Comparison of ENCODE assay signal across 19 mouse cellular contexts in genomic region chr6:99401801-99402200, GRCm38 (mm10).
DNase-seq lines count a peak whose midpoint lies in the region; ATAC-seq and TF ChIP-seq lines count a peak whose summit lies in the region.
"Had no signal": no experiment of that assay in that cellular context is flagged by ENCODE, and none has a peak within 500 bp of the region (broad histone marks: within the 10 kb centered on the region; RNA-seq: fewer than 3 reads in every experiment).

No protein-coding gene starts in this region.

- H3K27me3 ChIP-seq in intestine, embryonic 15.5 days (replicated peaks): no peaks in the 10 kb centered on the region
- H3K27me3 ChIP-seq in intestine, postnatal 0 days (replicated peaks; ENCODE audit: control insufficient read depth, insufficient read depth, low read length): no peaks in the 10 kb centered on the region
- H3K27me3 ChIP-seq: embryonic facial prominence, embryonic 15.5 days; forebrain, embryonic 13.5 days; limb, embryonic 12.5 days; liver, embryonic 15.5 days; megakaryocyte, embryonic 14.5 days had no signal

- H3K4me3 ChIP-seq in intestine, embryonic 15.5 days (replicated peaks): no peak overlapping the region
- no peak overlapping the region for H3K4me3 ChIP-seq in intestine, postnatal 0 days (ENCODE audit: low read depth, low read length)
- H3K4me3 ChIP-seq: embryonic facial prominence, embryonic 15.5 days; forebrain, embryonic 13.5 days; heart, adult 2 months; limb, embryonic 12.5 days; liver, embryonic 15.5 days had no signal

- no peak overlapping the region for H3K9ac ChIP-seq in intestine, embryonic 15.5 days
- no peak overlapping the region for H3K9ac ChIP-seq in intestine, postnatal 0 days (ENCODE audit: low read depth, low read length)
- H3K9ac ChIP-seq: embryonic facial prominence, embryonic 15.5 days; forebrain, embryonic 13.5 days; limb, embryonic 12.5 days; liver, embryonic 15.5 days had no signal

- peak; percentile 53; the same call in 1 of the 2 replicates for ATAC-seq in intestine, embryonic 15.5 days
- ATAC-seq in intestine, postnatal 0 days: no peak
- no peak for ATAC-seq in granulocyte monocyte progenitor cell, adult 5-6 weeks (replicated peaks; ENCODE audit: poor library complexity, severe bottlenecking)
- ATAC-seq: forebrain, embryonic 13.5 days had no signal

- no peak overlapping the region for H3K4me2 ChIP-seq in intestine, embryonic 15.5 days (replicated peaks)
- H3K4me2 ChIP-seq in intestine, postnatal 0 days (replicated peaks; ENCODE audit: low read depth): no peak overlapping the region
- H3K4me2 ChIP-seq: embryonic facial prominence, embryonic 15.5 days; forebrain, embryonic 13.5 days; limb, embryonic 12.5 days; liver, embryonic 15.5 days had no signal

- 56% methylated on average over 6 of the region's 6 CpGs for WGBS in intestine, embryonic 15.5 days
- WGBS in intestine, postnatal 0 days: 36% methylated on average over 6 of the region's 6 CpGs

- TF ChIP-seq CTCF in intestine, postnatal 0 days (IDR thresholded peaks at IDR 0.05; ENCODE audit: low read depth): no peak

- H3K27ac ChIP-seq in intestine, embryonic 15.5 days: 0 out of 2 replicates have a peak overlapping the region, but pooled peaks have one; percentile 40
- no peak overlapping the region for H3K27ac ChIP-seq in intestine, postnatal 0 days (ENCODE audit: low read depth, low read length)
- H3K27ac ChIP-seq: embryonic facial prominence, embryonic 15.5 days; forebrain, embryonic 13.5 days; heart, adult 2 months; limb, embryonic 12.5 days; liver, embryonic 15.5 days had no signal

- DNase-seq in CD8-positive naive resting alpha-beta T cell, adult 2 months (ENCODE audit: low read depth in 2 of 2, low spot score in 2 of 2): peak; percentile 61 to 69
- peak; percentile 87 for DNase-seq in naive thymus-derived CD4-positive, alpha-beta T cell, adult 2 months (ENCODE audit: low read depth)
- DNase-seq in thymus, postnatal 10 days (ENCODE audit: low spot score in 2 of 2): peak; percentile 60 to 65
- no peak for DNase-seq in left cerebral cortex, adult 11 months (ENCODE audit: low spot score)
- DNase-seq in layer of hippocampus, adult 11-12 months (ENCODE audit: low spot score): no peak
- DNase-seq: adrenal gland, postnatal 36 days; heart, adult 2 months; heart, postnatal 10 days; kidney, postnatal 25 days; layer of hippocampus, postnatal 36 days; right cerebral cortex, postnatal 4 days had no signal

- no peaks in the 10 kb centered on the region for H3K9me3 ChIP-seq in intestine, embryonic 15.5 days
- H3K9me3 ChIP-seq in intestine, postnatal 0 days (ENCODE audit: control insufficient read depth): no peaks in the 10 kb centered on the region
- H3K9me3 ChIP-seq: embryonic facial prominence, embryonic 15.5 days; forebrain, embryonic 13.5 days; limb, embryonic 12.5 days; liver, embryonic 15.5 days; megakaryocyte, embryonic 14.5 days had no signal

- H3K36me3 ChIP-seq in intestine, embryonic 15.5 days: no peaks in the 10 kb centered on the region
- H3K36me3 ChIP-seq in intestine, postnatal 0 days (ENCODE audit: control insufficient read depth, insufficient read depth): peaks cover 5% of the 10 kb centered on the region; the same call in 1 of the 2 replicates
- H3K36me3 ChIP-seq: limb, embryonic 12.5 days had no signal

- peaks cover 18% of the 10 kb centered on the region; the same call in 1 of the 2 replicates for H3K4me1 ChIP-seq in intestine, embryonic 15.5 days (replicated peaks)
- peaks cover 15% of the 10 kb centered on the region for H3K4me1 ChIP-seq in intestine, postnatal 0 days (replicated peaks; ENCODE audit: control insufficient read depth, insufficient read depth, low read length)

Comparison
In these comparisons a context has a peak if more than half of its experiments do, and no peak if none do; other contexts are left out.
1. DNase-seq: peak in CD8-positive naive resting alpha-beta T cell, adult 2 months (2 of 2), naive thymus-derived CD4-positive, alpha-beta T cell, adult 2 months (single experiment) and thymus, postnatal 10 days (2 of 2); none in left cerebral cortex, adult 11 months (single experiment) and layer of hippocampus, adult 11-12 months (single experiment).